Mouse (Mus musculus) lung, postnatal 0 days (tissue): ENCODE results near the gene Arxes2.

Experiments used
- CTCF ChIP-seq: IDR thresholded peaks from 2 replicates; pipeline ENCODE4 v1.5.1; 2016; ENCODE audit warnings: antibody characterized with exemption, mild to moderate bottlenecking
- EP300 ChIP-seq: IDR thresholded peaks from 2 replicates; pipeline ENCODE4 v1.6.1; 2016; ENCODE audit warnings: antibody characterized with exemption, mild to moderate bottlenecking, control low read depth

DNA sequence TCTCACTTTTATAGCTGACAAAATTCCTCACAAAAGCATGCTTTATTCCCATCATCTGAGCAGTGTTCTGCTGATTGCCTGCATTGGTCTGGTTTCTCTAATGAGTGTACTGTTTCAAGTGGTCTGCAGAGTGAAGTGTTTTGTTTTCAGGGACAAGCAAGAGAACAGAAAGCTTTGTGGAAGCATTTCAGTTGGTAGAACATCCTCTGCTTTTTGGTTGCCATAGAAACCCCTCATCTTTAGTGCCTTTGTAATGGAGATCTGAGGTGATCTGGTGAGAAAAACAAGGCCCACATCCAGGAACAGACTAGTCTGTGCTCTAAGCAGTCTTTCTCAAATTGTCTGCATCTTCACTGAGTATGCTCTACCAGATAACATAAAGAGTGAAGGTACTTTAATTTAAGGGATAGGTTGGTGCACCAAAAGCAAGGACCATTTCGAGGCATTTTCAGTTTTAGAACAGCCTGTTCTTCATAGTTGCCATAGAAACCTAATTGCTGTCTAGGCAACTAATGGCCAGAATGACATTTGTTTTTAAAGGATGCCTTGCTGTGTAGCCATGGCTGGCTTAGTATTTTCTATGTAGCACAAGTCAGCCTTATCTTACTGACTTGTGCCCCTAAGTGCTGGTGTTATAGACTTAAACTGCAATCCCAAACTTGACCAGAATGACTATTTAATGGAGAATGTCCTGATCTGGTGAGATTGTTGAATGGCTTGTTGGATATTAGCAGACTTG, 44.8 kb upstream of the Arxes2 start:
- no peak for TF ChIP-seq CTCF
- no peak for TF ChIP-seq EP300
